Mouse (Mus musculus): Measurements from ENCODE around the gene Txndc5. TPM values are rescaled to one million over a fixed set of nuclear protein-coding genes. Genes with fewer than 3 reads are reported as not detected.

The Txndc5 gene
- polyA plus RNA-seq, 1 experiment from 2014 or later: 309 TPM

- Histone ChIP-seq H3K9ac (no peak overlapping the region), H3K4me1 (peaks cover 4% of the 10 kb centered on the region), H3K36me3 (no peaks in the 10 kb centered on the region), H3K27ac (replicated peaks) (no peak overlapping the region; the same call in 1 of the 2 replicates), H3K4me2 (replicated peaks) (no peak overlapping the region), H3K9me3 (replicated peaks) (no peaks in the 10 kb centered on the region), H3K27me3 (no peaks in the 10 kb centered on the region), H3K4me3 (replicated peaks) (no peak overlapping the region)
- no peak for ATAC-seq (ENCODE audit: insufficient number of reproducible peaks, low FRiP score, low TSS enrichment, low read depth)
- WGBS: 53% methylated on average over 5 of the region's 5 CpGs
These were observed 77.2 kb downstream of the Txndc5 start for GRCm38 (mm10) chr13:38451446-38451845.

Other genes starting within 250 kb of the Txndc5 start
- 5.1 and 5.2 TPM in 2 replicates for gene Bmp6, start 183.7 kb downstream of the Txndc5 start, polyA plus RNA-seq (2015; fragmentation: Nextera tagmentation; extraction: Ambion mirVana)
- gene Bloc1s5, start 106.3 kb upstream of the Txndc5 start, polyA plus RNA-seq (2015; fragmentation: Nextera tagmentation; extraction: Ambion mirVana): 16.8 and 17.2 TPM in 2 replicates
- gene Eef1e1, start 130.2 kb upstream of the Txndc5 start, polyA plus RNA-seq (2015; fragmentation: Nextera tagmentation; extraction: Ambion mirVana): 33.8 and 37.4 TPM in 2 replicates

Data from embryonic facial prominence, embryonic 15.5 days (tissue).